Mouse (Mus musculus) bone marrow, adult 2 months (tissue): ENCODE data around the gene Gm47955.
"Not testable (repeated sequence)": the region's sequence is repeated elsewhere in the genome, so short reads cannot be mapped to it uniquely, and the experiment has no call there.

ENCODE experiments used
- CTCF ChIP-seq: fragments of 200-500 bp; IDR thresholded peaks from 2 replicates; pipeline ENCODE4 v1.5.1; 2011; ENCODE audit warnings: low read length, control low read depth; ENCODE audit not compliant: control insufficient read depth, insufficient read depth
- POLR2A ChIP-seq: fragments of 200-500 bp; IDR thresholded peaks from 2 replicates; pipeline ENCODE4 v1.6.1; 2011; ENCODE audit warnings: low read depth, mild to moderate bottlenecking, control low read depth, low read length, borderline replicate concordance; ENCODE audit not compliant: control insufficient read depth

GRCm38 (mm10) chr1:82931326-82931725 lies 28.8 kb upstream of the Gm47955 start, which contains the start of gene Gm6217:
- TF ChIP-seq CTCF, POLR2A: not testable (repeated sequence)
